Mouse (Mus musculus): ENCODE data around the gene Ier5. TPM values are rescaled to one million over a fixed set of nuclear protein-coding genes. Genes with fewer than 3 reads are reported as not detected.
A peak's percentile ranks its signal among the peaks of the same experiment; 100 is the strongest.

The Ier5 gene
- polyA plus RNA-seq, 1 experiment from 2014 or later: 7.1 TPM

DNA sequence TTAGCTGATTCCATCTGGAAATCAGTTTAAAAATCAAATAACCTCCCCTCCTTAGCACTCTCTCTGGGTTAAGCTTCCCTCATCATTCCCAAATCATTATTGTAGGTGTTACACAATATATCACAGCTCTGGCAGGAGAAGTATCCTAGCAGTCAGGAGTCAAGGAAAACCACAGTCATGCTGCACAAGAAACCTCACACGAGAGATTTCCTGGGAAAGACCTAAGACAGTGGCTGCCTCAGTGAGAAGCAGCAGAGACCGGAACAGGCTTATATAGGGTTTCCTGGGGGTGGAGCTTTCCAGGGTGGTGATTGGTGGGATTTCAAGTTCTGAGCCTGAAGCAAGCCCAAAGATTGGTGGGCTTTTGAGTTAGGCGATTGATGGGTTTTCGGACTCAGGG, 11.4 kb downstream of the Ier5 start:
- no peaks in the 10 kb centered on the region for H3K9me3 ChIP-seq
- H3K4me3 ChIP-seq: no peak overlapping the region
- 86% methylated on average over 4 of the region's 4 CpGs for WGBS
- H3K4me1 ChIP-seq: peaks cover 79% of the 10 kb centered on the region
- no peak for ATAC-seq (ENCODE audit: insufficient number of reproducible peaks, low FRiP score, low TSS enrichment, low read depth)
- no peak overlapping the region for H3K27ac ChIP-seq
- no peak overlapping the region for H3K9ac ChIP-seq
- H3K4me2 ChIP-seq: no peak overlapping the region
- H3K27me3 ChIP-seq: no peaks in the 10 kb centered on the region
- H3K36me3 ChIP-seq: no peaks in the 10 kb centered on the region

DNA sequence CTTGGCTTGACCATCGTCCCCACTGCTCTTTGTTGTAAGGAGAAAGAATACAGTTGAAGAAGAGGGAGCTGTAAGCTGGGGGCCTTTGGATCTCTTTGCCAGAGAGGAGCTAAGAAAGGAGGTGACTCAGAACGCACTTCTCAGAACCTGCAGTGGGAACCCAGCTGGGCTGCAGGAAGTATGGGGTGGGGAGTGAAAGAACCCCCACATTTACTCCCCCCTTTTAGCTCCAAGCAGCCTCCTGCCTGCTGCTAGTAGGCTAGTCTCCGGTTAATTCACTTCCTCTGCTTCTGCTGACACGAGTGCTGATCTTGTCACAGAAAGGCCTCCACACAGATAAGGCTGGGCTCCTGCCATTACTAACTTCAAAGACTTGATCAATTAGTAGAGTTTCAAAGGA, 12.5 kb downstream of the Ier5 start:
- Histone ChIP-seq H3K4me1 (peaks cover 79% of the 10 kb centered on the region), H3K9ac (no peak overlapping the region)
- 25% methylated on average over 4 of the region's 4 CpGs for WGBS

DNA sequence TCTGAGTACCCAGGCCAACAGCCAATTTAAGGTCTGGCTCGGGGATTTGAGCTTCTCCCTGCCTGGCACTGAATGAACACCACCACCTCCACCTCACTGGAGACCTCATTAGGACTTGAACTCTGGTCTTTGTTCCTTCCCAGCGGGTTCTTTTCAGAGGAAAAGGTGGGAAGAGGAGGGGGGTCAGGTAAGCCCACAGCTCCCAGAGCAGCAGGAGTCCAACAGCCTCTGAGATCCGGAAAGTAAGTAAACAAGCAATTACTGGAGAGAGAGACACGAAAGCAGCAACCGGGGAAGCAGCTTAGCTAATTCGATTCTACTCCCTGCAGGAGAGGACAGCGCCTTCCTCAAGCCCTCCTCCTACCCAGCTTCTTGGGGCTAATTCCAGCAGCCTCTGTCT, 13.0 kb downstream of the Ier5 start:
- no peak overlapping the region for H3K4me2 ChIP-seq
- 19% methylated on average over 7 of the region's 7 CpGs for WGBS
- ATAC-seq (ENCODE audit: insufficient number of reproducible peaks, low FRiP score, low TSS enrichment, low read depth): no peak
- H3K9ac ChIP-seq: no peak overlapping the region
- no peaks in the 10 kb centered on the region for H3K27me3 ChIP-seq
- H3K9me3 ChIP-seq: no peaks in the 10 kb centered on the region
- no peaks in the 10 kb centered on the region for H3K36me3 ChIP-seq
- H3K4me3 ChIP-seq: no peak overlapping the region
- H3K4me1 ChIP-seq: peaks cover 79% of the 10 kb centered on the region
- H3K27ac ChIP-seq: peak overlapping the region; percentile 60

More for the DNA sequence above, 12.5 kb downstream of the Ier5 start:
- H3K36me3 ChIP-seq: no peaks in the 10 kb centered on the region
- H3K27me3 ChIP-seq: no peaks in the 10 kb centered on the region
- peak overlapping the region; percentile 60 for H3K27ac ChIP-seq
- no peak overlapping the region for H3K4me3 ChIP-seq
- ATAC-seq (ENCODE audit: insufficient number of reproducible peaks, low FRiP score, low TSS enrichment, low read depth): no peak
- H3K4me2 ChIP-seq: no peak overlapping the region
- no peaks in the 10 kb centered on the region for H3K9me3 ChIP-seq

DNA sequence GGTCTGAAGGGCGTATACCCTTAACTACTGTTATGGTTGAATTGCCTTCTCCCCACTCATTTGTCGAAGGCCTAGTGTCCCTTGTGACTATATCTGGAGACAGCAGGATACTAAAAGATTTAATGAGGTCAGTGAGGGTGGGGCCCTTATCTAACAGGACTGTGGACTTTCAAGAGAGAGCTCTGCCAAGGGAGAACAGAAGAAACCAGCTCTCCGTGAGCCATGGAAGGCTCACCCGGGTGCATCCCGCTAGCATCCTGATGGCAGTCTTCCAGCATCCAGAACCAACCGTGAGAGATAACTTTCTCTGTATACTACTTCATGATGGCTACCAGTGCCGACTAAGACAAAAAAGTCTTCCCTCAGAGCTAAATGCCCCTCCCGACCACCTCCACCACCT, 14.6 kb downstream of the Ier5 start:
- H3K4me2 ChIP-seq: no peak overlapping the region
- no peak overlapping the region for H3K4me3 ChIP-seq
- peaks cover 71% of the 10 kb centered on the region for H3K4me1 ChIP-seq
- no peak overlapping the region for H3K9ac ChIP-seq
- no peaks in the 10 kb centered on the region for H3K36me3 ChIP-seq
- H3K27ac ChIP-seq: no peak overlapping the region
- no peaks in the 10 kb centered on the region for H3K9me3 ChIP-seq
- H3K27me3 ChIP-seq: no peaks in the 10 kb centered on the region
- 60% methylated on average over 8 of the region's 8 CpGs for WGBS
- no peak for ATAC-seq (ENCODE audit: insufficient number of reproducible peaks, low FRiP score, low TSS enrichment, low read depth)

DNA sequence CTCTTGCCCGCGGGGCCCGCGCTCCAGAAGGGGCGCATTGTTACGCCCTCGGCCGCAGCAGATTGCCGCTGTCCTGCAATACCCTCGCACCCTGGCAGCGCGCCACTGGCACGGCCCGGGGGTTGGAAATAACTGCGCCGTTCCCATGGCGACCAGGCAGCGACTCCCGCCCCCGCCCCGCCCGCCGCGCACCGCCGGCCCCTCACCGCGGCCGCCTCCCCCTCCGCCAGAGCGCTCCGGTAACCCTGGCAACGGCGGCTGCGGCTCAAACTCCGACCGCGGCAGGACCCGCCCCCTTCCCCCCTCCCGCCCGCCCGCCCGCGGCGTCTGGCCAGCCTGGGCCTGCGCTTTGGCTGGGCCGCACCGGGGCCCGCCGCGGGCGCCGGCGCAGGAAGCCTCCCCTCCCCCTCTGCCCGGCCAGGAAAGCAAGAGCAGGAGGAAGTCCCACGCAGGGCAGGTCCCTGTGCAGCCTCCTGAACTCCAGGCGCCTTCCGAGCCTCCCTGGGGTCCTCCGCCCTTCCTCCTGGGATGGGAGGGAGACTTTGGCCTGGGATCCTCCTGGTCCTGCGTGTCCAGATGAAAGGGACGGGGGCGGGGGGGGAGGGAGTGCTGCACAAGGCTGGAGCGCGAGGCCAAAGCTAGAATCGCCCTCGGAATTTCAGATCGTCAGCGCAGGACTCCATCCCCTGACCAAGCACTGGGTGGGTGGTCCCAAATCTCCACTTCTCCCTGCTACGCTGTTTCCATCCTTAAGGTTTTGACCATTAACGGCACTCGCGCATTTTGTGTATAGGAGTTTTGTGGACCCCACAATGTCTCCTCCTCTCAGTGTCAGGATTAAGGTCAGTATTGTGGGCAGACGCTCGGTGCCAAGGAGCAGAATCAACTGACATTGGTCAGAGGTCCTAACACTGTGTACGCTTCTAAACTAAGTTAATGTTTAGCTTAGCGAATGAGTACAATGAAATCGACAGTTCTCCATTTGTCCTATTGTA, 15.9 kb downstream of the Ier5 start:
- WGBS: 2% methylated on average over 49 of the region's 77 CpGs
- ATAC-seq (ENCODE audit: insufficient number of reproducible peaks, low FRiP score, low TSS enrichment, low read depth): peak; percentile 95
- H3K9me3 ChIP-seq: no peaks in the 10 kb centered on the region
- no peaks in the 10 kb centered on the region for H3K36me3 ChIP-seq
- peak overlapping the region; percentile 95 for H3K27ac ChIP-seq
- peak overlapping the region; percentile 50 for H3K4me3 ChIP-seq
- H3K4me1 ChIP-seq: peaks cover 59% of the 10 kb centered on the region
- peak overlapping the region; percentile 55 for H3K9ac ChIP-seq
- H3K27me3 ChIP-seq: no peaks in the 10 kb centered on the region
- H3K4me2 ChIP-seq: peak overlapping the region; percentile 81

DNA sequence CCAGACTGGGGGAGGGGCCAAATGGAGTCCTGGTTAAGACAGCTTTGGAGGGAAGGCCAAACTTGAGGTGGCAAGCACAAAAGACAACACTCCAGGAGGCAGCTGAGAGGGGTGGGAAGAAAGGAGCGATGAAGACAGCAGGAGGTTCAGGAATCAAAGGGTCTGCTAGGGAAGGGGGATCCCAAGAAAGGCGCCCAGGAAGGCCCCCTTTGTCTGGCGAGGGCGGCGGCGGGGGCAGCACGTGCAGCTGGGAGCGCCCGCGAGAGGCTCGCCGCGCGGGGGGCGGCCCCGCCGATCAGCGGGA, 16.5 kb downstream of the Ier5 start:
- Histone ChIP-seq H3K4me2 (peak overlapping the region; percentile 81), H3K27ac (peak overlapping the region; percentile 95), H3K4me1 (peaks cover 59% of the 10 kb centered on the region), H3K9ac (peak overlapping the region; percentile 55), H3K4me3 (peak overlapping the region; percentile 50), H3K36me3 (no peaks in the 10 kb centered on the region), H3K9me3 (no peaks in the 10 kb centered on the region), H3K27me3 (no peaks in the 10 kb centered on the region)
- peak; percentile 49; the same call in 1 of the 2 replicates for ATAC-seq (ENCODE audit: insufficient number of reproducible peaks, low FRiP score, low TSS enrichment, low read depth)
- 1% methylated on average over 18 of the region's 18 CpGs for WGBS

DNA sequence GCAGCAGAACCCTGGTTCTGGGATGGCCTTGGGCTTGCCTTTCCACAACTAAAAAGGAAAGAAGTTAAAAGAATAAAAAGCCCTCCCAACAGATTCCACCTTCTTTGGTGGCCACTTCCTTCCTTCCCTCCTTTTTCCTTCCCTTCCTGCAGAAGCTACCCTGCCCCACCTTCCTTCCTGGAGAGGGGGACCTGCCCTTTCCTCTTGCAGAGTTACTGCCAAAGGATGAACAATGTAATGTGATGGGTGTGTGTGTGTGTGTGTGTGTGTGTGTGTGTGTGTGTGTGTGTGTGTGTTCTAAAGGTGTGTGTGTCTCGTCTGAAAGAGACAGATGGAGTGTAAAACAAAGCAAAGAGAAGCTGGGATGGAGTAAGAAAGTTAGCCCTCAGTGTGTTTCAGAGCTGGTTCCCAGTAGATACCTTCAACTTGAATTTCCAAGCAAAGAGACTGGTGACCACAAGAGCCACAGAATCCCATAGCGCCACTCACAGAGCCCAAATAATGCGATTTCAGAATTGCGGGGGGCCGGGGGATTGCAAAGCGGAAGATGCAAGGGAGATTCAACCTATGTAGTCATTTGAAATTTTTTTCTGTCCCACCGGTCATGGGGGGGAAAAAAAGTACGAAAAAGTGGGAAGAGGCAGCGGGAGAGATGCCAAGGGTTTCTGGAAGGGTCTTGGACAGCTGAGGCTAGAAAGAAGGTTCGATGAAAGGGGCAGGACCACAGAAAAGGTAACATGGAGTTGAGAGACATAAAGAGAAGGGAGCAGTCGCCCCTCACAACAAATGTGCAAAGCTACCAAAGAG, 17.1 kb downstream of the Ier5 start:
- Histone ChIP-seq H3K4me3 (peak overlapping the region; percentile 50), H3K4me2 (peak overlapping the region; percentile 81), H3K4me1 (peaks cover 55% of the 10 kb centered on the region), H3K27ac (peak overlapping the region; percentile 95), H3K27me3 (no peaks in the 10 kb centered on the region), H3K9me3 (no peaks in the 10 kb centered on the region), H3K9ac (peak overlapping the region; percentile 55; the same call in 1 of the 2 replicates), H3K36me3 (no peaks in the 10 kb centered on the region)
- 8% methylated on average over 11 of the region's 11 CpGs for WGBS
- ATAC-seq (ENCODE audit: insufficient number of reproducible peaks, low FRiP score, low TSS enrichment, low read depth): no peak

DNA sequence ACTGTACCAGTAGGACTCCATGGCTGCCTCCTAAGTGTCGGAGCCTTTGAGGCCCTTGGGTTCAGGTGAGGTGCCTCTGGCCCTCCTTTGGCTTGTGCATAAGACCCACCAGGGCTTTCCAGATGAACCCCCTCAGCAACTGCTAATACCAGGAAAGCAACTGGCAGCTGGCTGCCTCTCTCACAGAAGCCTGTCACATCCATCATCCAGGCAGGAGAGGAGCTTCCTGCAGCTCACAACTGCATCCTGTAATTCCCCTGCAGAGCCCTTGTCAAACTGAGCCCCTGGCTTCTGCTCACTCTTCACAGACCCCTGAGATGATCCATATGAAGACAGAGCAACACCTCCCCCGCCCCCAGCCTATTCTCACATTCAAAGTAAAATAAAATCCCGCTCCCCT, 21.8 kb downstream of the Ier5 start:
- Histone ChIP-seq H3K9me3 (no peaks in the 10 kb centered on the region), H3K4me3 (no peak overlapping the region), H3K27me3 (no peaks in the 10 kb centered on the region), H3K9ac (no peak overlapping the region), H3K4me2 (no peak overlapping the region), H3K4me1 (peaks cover 26% of the 10 kb centered on the region), H3K36me3 (no peaks in the 10 kb centered on the region), H3K27ac (no peak overlapping the region)
- ATAC-seq (ENCODE audit: insufficient number of reproducible peaks, low FRiP score, low TSS enrichment, low read depth): no peak
- 58% methylated on average over 3 of the region's 3 CpGs for WGBS

DNA sequence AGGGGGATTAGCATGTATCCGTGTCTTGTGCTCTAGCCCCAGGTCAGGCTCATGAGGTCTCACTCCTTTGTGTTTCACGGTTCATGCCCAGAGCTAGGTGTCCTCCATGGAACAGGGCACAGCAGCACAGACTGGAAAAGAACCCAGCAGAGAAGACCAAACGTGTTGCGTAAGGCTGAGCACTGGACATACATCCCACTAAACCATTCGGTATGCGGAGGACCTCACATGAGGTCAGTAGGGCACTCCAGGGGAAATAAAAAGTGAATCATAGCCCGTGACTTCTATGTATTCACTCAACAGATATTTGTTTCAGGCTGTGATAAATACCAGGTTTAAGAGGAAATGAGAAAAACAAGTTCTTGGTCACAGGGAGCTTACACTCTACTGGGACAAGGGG, 23.6 kb downstream of the Ier5 start:
- no peaks in the 10 kb centered on the region for H3K27me3 ChIP-seq
- no peak overlapping the region for H3K9ac ChIP-seq
- no peak overlapping the region for H3K4me3 ChIP-seq
- H3K36me3 ChIP-seq: no peaks in the 10 kb centered on the region
- H3K27ac ChIP-seq: no peak overlapping the region
- no peaks in the 10 kb centered on the region for H3K9me3 ChIP-seq
- no peak overlapping the region for H3K4me2 ChIP-seq
- ATAC-seq (ENCODE audit: insufficient number of reproducible peaks, low FRiP score, low TSS enrichment, low read depth): no peak
- peaks cover 22% of the 10 kb centered on the region for H3K4me1 ChIP-seq
- 87% methylated on average over 7 of the region's 7 CpGs for WGBS

DNA sequence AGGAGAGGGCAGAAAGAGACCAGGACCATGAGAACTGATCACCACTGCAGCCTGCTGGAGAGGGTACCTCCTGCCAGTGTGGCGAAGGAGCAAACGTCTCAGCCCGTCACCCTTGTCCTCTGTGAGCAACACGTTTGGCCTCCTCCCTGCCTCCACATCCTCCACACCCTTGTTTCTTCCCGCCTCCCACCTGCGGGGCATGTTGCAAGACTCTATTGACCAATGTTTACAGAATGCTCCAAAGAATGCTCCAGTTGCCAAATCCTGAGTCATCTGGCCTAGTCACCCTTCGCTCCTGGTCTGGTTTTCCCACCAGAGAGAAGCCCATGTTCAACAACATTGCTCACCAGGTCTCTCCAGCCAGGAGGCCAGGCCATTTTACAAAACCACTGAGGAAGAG, 24.6 kb downstream of the Ier5 start:
- no peak overlapping the region for H3K4me2 ChIP-seq
- H3K4me3 ChIP-seq: no peak overlapping the region
- no peaks in the 10 kb centered on the region for H3K27me3 ChIP-seq
- 60% methylated on average over 7 of the region's 7 CpGs for WGBS
- no peaks in the 10 kb centered on the region for H3K36me3 ChIP-seq
- H3K27ac ChIP-seq: 0 out of 2 replicates have a peak overlapping the region, but pooled peaks have one; percentile 35
- ATAC-seq (ENCODE audit: insufficient number of reproducible peaks, low FRiP score, low TSS enrichment, low read depth): no peak
- H3K9me3 ChIP-seq: no peaks in the 10 kb centered on the region
- H3K9ac ChIP-seq: no peak overlapping the region
- peaks cover 22% of the 10 kb centered on the region for H3K4me1 ChIP-seq

DNA sequence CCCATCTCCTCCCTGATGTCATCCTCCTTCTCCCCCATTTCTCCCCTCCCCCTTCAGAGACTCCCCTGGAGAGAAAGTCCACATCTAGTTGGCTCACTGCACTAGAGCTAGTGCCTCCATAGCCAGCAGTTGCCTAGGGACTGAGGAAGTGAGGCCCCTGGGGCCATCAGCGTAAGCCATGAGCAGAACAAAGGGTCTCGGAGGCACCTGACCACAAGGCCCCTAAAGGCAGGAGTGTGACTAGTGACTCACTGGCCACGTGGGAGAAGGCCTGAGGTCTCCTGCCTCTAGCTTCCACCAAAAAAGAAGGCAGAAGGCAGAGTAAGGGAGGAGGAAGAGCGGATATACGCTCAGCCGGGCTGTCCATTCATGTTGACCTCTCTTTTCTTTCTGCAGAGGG, 25.5 kb downstream of the Ier5 start:
- no peak overlapping the region for H3K27ac ChIP-seq
- peak; percentile 11; the same call in 1 of the 2 replicates for ATAC-seq (ENCODE audit: insufficient number of reproducible peaks, low FRiP score, low TSS enrichment, low read depth)
- H3K36me3 ChIP-seq: no peaks in the 10 kb centered on the region
- no peaks in the 10 kb centered on the region for H3K9me3 ChIP-seq
- H3K4me2 ChIP-seq: no peak overlapping the region
- WGBS: 73% methylated on average over 6 of the region's 6 CpGs
- no peaks in the 10 kb centered on the region for H3K27me3 ChIP-seq
- H3K4me3 ChIP-seq: no peak overlapping the region
- peaks cover 26% of the 10 kb centered on the region for H3K4me1 ChIP-seq
- no peak overlapping the region for H3K9ac ChIP-seq

DNA sequence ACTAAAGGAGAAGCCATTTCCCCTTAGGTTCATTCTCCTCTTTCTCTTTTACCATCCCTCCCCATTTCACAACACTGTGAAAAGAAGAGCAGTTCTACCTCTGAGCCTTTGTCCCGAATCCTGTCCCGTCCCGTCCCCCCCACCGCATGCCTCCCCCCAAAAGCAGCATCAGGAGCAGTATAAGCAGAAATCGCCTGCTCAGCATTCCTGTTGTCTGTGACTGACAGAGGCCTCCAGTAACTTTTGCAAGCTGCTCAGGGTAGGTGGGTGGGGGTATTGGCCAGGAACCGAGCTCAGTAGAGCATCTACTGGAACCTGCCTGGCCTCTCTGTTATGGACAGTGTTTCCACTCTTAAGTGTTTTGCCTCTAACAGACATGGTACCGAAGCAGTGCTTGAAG, 26.3 kb downstream of the Ier5 start:
- Histone ChIP-seq H3K9me3 (no peaks in the 10 kb centered on the region), H3K27ac (no peak overlapping the region), H3K4me2 (no peak overlapping the region), H3K4me1 (peaks cover 26% of the 10 kb centered on the region), H3K36me3 (no peaks in the 10 kb centered on the region), H3K27me3 (no peaks in the 10 kb centered on the region), H3K4me3 (no peak overlapping the region), H3K9ac (no peak overlapping the region)
- no peak for ATAC-seq (ENCODE audit: insufficient number of reproducible peaks, low FRiP score, low TSS enrichment, low read depth)
- WGBS: 42% methylated on average over 7 of the region's 7 CpGs

Measured in limb, embryonic 15.5 days (tissue).